Mouse (Mus musculus) left cerebral cortex, postnatal 14 days (tissue): ENCODE data around the gene Gatad2a. TPM values are rescaled to one million over a fixed set of nuclear protein-coding genes. Genes with fewer than 3 reads are reported as not detected.
"Not testable (repeated sequence)": the region's sequence is repeated elsewhere in the genome, so short reads cannot be mapped to it uniquely, and the experiment has no call there.

Source experiments
- DNase-seq, 2 experiments: peaks; one replicate each; pipeline ENCODE4 v3.0.0; 2021 to 2022; ENCODE audit warnings: low spot score in 2 of 2, mixed read lengths in 1 of 2
- intact Hi-C: fragments of 180-260 bp; cut with DNase I; formaldehyde crosslinking; loops from one replicate; pipeline ENCODE4 v1.15.1; 2025
- total RNA-seq, 2 experiments: library from RNA; stranded (reverse); gene quantifications; 2 replicates each; pipeline ENCODE4 v1.2.3; 2021

The Gatad2a gene
- total RNA-seq, 2 experiments from 2014 or later, result 23.1 to 25.2 TPM

GRCm38 (mm10) chr8:69942495-69942894 is 53.7 kb downstream of the Gatad2a start:
- intact Hi-C loops, DNase-seq: not testable (repeated sequence)

GRCm38 (mm10) chr8:69940386-69940785 is 55.8 kb downstream of the Gatad2a start:
- intact Hi-C loops, result no loop called here
- no peak for DNase-seq

GRCm38 (mm10) chr8:69939633-69940032 is 56.6 kb downstream of the Gatad2a start:
- no peak for DNase-seq
- intact Hi-C loops, result no loop called here

- intact Hi-C loops, result no loop called here
- DNase-seq, result no peak
These were observed 57.8 kb downstream of the Gatad2a start for GRCm38 (mm10) chr8:69938245-69938982.

- intact Hi-C loops, result no loop called here
- no peak for DNase-seq
These were observed 58.7 kb downstream of the Gatad2a start for GRCm38 (mm10) chr8:69937466-69937865.

- peak in 1 of 2 experiments; percentile 57 for DNase-seq
These were observed 60.0 kb downstream of the Gatad2a start for GRCm38 (mm10) chr8:69936050-69936794.

GRCm38 (mm10) chr8:69935431-69935830 is 60.8 kb downstream of the Gatad2a start:
- DNase-seq, result no peak
- intact Hi-C loops, result no loop called here

More at GRCm38 (mm10) chr8:69936050-69936794, 60.0 kb downstream of the Gatad2a start:
- intact Hi-C loops, result no loop called here

GRCm38 (mm10) chr8:69934582-69934981 is 61.6 kb downstream of the Gatad2a start:
- intact Hi-C loops, result no loop called here
- DNase-seq, result no peak

- DNase-seq, result no peak
- intact Hi-C loops, result no loop called here
These were observed 62.4 kb downstream of the Gatad2a start for GRCm38 (mm10) chr8:69933811-69934210.

- no peak for DNase-seq
- intact Hi-C loops, result loop anchor here (5.0 kb wide), 1 partner anchor 40 kb away; no protein-coding TSS in a partner anchor
These were observed 69.3 kb downstream of the Gatad2a start for GRCm38 (mm10) chr8:69926901-69927300.

GRCm38 (mm10) chr8:69923986-69924385 is 72.2 kb downstream of the Gatad2a start:
- intact Hi-C loops, result no loop called here
- DNase-seq, result no peak

- no peak for DNase-seq
- intact Hi-C loops, result no loop called here
These were observed 75.0 kb downstream of the Gatad2a start for GRCm38 (mm10) chr8:69921141-69921540.

- intact Hi-C loops, result loop anchor here (1.0 to 5.0 kb wide), 3 partner anchors 77 to 242 kb away; partner anchors contain the start of gene Gatad2a
These were observed 76.1 kb downstream of the Gatad2a start for GRCm38 (mm10) chr8:69919876-69920662.

GRCm38 (mm10) chr8:69919010-69919409 is 77.2 kb downstream of the Gatad2a start:
- peak; percentile 88 to 90 for DNase-seq
- intact Hi-C loops, result loop anchor here (1.0 to 5.0 kb wide), 3 partner anchors 78 to 243 kb away; partner anchors contain the start of gene Gatad2a

More at GRCm38 (mm10) chr8:69919876-69920662, 76.1 kb downstream of the Gatad2a start:
- peak; percentile 31 to 84 for DNase-seq

GRCm38 (mm10) chr8:69918506-69918905 is 77.7 kb downstream of the Gatad2a start:
- intact Hi-C loops, result loop anchor here (2.0 to 5.0 kb wide), 2 partner anchors 78 to 244 kb away; partner anchors contain the start of gene Gatad2a
- DNase-seq, result no peak

GRCm38 (mm10) chr8:69915748-69916147 is 80.4 kb downstream of the Gatad2a start:
- intact Hi-C loops, result loop anchor here (5.0 kb wide), 1 partner anchor 247 kb away; no protein-coding TSS in a partner anchor
- DNase-seq, result peak; percentile 51 to 84

GRCm38 (mm10) chr8:69914526-69914925 is 81.7 kb downstream of the Gatad2a start:
- intact Hi-C loops, result no loop called here
- DNase-seq, result no peak

- intact Hi-C loops, result no loop called here
- DNase-seq, result no peak
These were observed 83.6 kb downstream of the Gatad2a start for GRCm38 (mm10) chr8:69912478-69913074.

GRCm38 (mm10) chr8:69911917-69912316 is 84.3 kb downstream of the Gatad2a start:
- intact Hi-C loops, result no loop called here
- DNase-seq, result no peak
